Mouse (Mus musculus) layer of hippocampus, postnatal 14 days (tissue): ENCODE results near the gene Use1. TPM values are rescaled to one million over a fixed set of nuclear protein-coding genes. Genes with fewer than 3 reads are reported as not detected.
A peak's percentile ranks its signal among the peaks of the same experiment; 100 is the strongest.

ENCODE experiments used
- DNase-seq, 2 experiments: peaks; one replicate each; pipeline ENCODE4 v3.0.0; 2021 to 2022; ENCODE audit warnings: low spot score in 2 of 2, mixed read lengths in 1 of 2
- total RNA-seq, 2 experiments: library from RNA; stranded (reverse); gene quantifications; 2 replicates each; pipeline ENCODE4 v1.2.3; 2021

Use1 gene
- total RNA-seq, 2 experiments from 2014 or later = 84.9 to 96.2 TPM

DNA sequence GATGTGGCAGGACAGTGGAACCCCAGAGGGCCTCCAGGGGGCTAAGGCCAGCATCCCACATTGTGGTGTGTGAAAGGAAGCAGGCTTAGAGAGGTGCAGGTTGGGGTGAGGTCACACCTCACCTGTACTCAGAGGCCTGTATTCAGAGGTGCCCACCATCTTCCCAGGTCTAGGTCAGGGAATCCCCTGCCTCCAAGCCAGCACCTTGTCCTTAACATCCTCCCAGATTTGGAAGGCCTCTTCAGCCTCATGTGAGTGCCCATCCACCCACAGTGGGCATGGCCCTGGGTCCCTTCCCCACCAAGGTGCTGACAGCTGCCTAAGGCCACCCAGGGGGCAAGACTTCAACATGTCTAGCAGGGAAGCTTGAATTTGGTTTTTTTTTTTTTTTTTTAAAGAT, 34.8 kb downstream of the Use1 start:
- DNase-seq = no peak

DNA sequence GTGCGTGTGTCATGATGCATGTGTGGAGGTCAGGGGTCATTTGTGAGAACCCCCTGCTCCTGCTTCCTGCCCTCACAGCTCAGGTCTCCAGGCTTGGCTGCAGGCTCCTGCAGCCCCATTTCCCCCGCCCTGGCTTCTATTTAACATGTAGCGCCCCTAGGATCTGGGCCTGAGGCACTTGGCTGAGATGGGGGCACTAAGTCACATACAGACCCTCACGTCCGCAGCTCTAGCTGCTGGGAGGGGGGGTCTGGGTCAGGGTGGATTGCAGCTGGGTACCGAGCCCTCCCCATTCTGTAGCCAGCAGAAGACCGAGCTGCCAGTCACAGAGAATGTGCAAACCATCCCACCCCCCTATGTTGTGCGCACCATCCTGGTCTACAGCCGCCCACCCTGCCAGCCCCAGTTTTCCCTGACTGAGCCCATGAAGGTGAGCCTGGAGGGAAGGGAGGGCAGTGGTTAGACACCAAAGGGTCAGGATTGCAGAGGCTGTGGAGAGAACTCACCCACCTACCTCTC, 35.9 kb downstream of the Use1 start:
- no peak for DNase-seq

DNA sequence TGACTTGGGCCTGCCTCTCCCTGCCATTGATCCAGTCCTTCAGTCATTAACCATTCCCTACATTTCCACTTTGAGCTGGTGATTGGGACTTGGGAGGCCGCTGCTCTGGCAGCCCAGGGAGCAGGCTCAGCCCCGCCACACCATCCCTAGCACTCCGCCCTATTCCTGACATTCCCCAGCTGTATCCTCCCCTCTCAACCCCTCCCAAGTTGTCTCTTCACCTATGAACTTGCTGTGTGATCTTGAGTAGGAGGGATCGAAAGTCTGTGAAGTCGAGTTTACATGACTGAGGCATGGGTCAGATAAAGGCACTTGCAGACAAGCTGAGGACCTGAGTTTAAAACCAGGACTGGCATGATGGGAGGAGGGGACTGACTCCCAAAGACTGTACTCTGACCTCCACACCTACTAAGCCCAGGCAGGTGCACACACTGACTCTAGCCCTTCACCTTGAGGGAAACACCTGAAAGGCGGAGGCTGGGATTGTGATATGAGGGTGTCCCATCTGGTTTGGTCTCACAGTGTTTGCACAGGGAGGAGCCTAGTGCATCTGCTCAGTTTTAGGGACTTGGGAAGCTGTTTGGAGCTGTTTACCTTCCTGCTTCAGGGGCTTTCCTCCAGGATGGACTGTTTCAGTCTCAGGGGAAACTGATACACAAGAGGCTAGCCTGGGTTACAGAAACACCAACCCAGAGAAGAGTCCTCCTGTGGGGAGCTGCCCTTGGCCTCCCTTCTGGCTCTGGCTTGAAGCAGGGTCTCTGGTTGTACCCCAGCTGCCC, 36.6 kb downstream of the Use1 start:
- no peak for DNase-seq

DNA sequence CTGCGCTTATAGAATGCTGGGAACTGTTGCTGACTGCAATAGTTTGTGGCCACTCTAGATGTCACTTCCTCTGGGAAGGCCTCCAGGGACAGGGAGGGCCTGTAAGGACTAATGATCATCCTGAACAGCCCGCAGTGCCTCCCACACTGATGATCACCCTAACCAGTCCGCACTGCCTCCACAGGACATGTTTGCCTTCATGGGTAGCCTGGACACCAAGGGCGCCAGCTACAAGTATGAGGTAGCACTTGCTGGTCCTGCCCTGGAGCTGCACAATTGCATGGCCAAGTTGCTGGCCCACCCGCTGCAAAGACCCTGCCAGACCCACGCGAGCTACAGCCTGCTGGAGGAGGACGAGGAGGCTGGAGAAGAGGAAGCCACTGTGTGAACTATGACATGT, 37.4 kb downstream of the Use1 start:
- DNase-seq = no peak

DNA sequence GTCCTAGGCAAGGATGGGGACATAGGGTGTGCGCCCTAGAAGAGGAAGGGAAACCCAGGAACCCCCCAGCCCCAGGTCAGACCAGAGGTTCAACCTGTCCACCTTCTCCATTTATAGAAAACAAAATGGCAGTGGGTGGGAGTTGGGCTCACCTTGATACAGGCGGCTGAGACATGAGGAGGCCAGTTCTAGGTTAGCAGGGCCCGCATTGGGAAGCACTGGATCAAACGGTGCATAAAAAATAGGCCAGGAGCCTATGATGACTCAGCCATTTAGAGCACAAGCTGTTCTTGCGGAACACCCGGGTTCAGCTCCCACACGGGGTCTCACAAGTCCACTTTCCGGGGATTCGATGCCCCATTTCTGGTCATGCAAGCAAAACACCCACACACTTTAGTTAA, 38.3 kb downstream of the Use1 start:
- no peak for DNase-seq

DNA sequence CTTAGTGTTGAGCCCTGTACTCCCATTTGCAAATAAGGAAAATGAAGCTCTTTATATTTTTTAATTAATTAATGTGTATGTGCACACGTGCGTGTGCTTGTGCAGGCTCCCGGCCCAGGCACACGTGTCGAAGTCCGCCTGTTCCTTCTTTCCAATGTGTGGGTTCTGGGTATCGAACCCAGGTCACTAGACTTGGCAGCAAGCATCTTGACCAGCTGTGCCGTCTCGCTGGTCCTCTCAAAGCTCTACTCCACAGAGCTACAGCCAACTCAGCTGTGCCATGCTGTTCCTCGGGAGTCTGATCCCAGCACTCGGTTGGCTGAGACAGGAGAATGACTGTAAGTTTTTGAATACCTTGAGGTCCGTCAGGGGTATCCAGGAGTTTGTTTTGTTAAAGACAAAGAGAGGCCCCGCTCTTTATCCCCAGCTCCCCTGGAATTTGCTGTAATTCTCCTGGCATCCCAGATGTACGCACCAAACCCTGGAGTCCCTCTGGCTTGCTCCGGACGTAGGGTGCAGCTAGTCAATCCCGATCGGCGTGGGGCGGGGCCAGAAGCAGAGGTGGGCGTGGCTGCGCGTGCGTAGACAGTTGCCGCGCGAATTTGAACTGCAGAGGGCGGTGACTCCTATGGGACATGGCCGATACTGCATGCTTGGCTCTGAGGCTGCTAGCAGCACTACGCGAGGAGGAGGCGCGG, 38.9 kb downstream of the Use1 start, which contains the start of gene Ankle1:
Ankle1 (plus strand) TSS at position 610 of the 698 bp plus-strand sequence.
- DNase-seq = peak; percentile 90 to 94

DNA sequence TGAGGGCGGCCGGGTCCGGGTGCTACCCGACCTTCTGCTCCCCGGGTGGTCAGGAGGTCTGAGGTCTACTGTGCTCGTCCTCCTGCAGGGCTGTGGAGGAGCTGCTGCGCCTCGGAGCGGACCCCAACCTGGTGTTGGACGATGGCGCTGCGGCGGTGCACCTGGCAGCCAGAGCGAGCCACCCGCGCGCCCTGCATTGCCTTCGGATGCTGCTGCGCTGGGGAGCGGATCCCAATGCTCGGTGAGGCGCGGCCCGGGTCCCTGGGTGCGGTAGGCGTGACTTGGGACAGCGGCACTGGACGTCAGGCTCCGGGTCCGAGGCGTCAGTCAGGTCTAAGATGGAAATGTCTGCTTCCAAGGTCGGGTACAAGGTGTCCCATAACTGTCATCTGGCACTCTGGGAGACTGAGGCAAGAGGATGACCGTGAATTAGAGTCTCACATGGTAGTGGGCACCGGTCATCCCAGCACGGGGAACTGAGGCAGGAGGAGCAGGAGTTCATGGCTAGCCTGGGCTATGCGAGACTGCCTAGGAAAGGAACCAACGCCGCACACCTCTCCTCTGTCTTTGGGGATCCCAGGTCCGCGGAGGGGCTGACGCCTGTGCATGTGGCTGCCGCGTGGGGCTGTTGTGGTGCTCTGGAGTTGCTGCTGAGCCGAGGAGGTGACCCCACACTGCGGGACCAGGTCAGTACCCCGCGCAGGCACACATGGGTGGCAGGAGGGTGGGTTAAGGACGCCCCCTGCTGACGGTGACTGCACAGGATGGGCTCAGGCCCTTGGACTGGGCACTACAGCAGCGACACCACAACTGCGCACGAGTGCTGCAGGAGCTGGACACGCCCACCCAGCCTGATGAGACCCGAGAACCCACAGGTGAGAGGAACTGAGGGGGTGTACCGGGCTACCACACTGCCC, 39.7 kb downstream of the Use1 start:
- no peak for DNase-seq

DNA sequence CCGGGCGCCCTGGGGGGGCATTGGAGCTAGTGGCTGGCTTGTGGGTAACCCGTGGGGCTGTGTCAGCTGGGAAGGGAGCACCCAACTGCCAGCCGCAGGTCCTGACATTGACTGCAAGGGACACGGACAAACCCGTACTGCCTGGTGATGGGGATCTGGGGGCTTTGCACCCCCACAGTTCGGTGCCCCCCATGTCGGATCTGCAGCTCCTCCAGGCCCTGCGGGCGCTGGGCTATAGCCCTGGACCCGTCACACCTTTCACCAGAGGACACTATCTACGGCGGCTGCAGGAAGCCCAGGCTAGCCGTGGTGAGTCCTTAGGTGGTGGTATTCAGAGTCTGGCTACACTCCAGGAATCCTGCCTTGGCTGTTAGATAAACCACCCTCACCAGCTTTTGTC, 40.8 kb downstream of the Use1 start:
- no peak for DNase-seq

DNA sequence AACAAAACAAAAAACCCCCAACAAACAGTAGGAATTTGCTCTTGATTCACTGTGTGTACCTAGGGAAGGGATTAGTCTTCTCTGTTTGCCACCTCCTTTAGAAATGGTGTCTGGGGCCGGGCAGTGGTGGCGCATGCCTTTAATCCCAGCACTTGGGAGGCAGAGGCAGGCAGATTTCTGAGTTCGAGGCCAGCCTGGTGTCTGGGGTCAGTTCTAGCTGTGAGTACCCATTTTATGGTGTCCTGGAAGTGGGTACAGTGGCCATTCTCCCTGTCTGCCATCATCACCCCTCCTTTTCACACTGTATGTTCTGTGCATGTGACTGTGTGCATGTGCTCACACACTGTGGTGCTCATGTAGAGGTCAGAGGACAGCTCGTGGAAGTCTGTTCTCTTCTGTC, 41.6 kb downstream of the Use1 start:
- no peak for DNase-seq

DNA sequence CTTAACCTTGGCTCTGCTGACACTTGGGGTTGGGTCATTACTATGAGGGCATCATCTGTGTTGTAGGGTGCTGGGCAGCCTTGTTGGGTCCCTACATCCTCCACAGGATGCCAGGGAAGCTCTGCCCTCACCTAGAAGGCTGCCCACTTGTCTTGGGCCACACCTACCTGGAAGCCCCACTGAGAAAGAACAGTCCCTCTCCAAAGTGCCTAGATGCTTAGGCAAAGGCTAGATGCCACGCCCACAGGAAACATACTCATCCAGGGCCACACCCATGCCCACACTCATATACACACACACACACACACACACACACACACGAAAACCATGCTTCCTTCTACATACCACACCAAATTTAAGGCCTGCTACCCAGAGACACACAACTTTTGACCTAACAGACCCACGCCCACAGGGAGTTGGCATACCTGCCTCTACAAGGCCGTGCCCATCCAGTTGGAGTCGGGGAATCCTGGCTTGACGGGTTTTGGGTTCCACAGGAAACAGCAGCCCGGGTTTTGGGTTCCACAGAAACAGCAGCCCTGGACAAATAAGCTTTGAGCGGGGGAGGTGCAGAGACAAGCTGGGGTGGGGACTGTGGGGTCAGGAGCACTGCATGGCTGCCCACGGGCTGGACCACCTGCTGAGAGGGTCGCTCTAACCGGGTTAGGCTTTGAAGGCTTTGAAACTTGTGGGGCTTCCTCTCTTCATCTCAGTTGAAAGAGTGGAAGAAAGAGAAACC, 45.1 kb downstream of the Use1 start:
- no peak for DNase-seq

Other genes with a start within 250 kb of the Use1 start
- gene Myo9b, start 94.1 kb upstream of the Use1 start, total RNA-seq = 10 to 100 TPM; 31.2 to 36.4 TPM
- gene Haus8, start 93.9 kb upstream of the Use1 start, total RNA-seq = 10 to 100 TPM; 13.9 to 14.6 TPM
- 10 to 100 TPM; 16.0 to 18.1 TPM for gene Ocel1, start 4.5 kb downstream of the Use1 start, total RNA-seq
- 10 to 100 TPM; 33.9 to 36.7 TPM for gene Nr2f6, start 15.1 kb downstream of the Use1 start, total RNA-seq
- gene Ushbp1, start 29.0 kb downstream of the Use1 start, total RNA-seq = 1 to 10 TPM; 5.1 to 5.2 TPM
- 10 to 100 TPM; 89.1 to 96.7 TPM for gene Babam1, start 30.0 kb downstream of the Use1 start, total RNA-seq
- 1 to 10 TPM in 1 of 2 experiments, under 1 TPM in 1; 0.60 to 1.7 TPM for gene Ankle1, start 39.2 kb downstream of the Use1 start, total RNA-seq
- gene Abhd8, start 96.8 kb downstream of the Use1 start, total RNA-seq = 100 to 1,000 TPM; 179 to 181 TPM
- gene Mrpl34, start 98.1 kb downstream of the Use1 start, total RNA-seq = 10 to 100 TPM; 52.6 to 62.7 TPM
- 100 to 1,000 TPM; 104 to 110 TPM for gene Dda1, start 102.4 kb downstream of the Use1 start, total RNA-seq
- gene Ano8, start 119.1 kb downstream of the Use1 start, total RNA-seq = 10 to 100 TPM; 60.1 to 62.4 TPM
- gene Gtpbp3, start 121.3 kb downstream of the Use1 start, total RNA-seq = 10 to 100 TPM; 30.6 to 33.3 TPM
- gene Plvap, start 144.9 kb downstream of the Use1 start, total RNA-seq = 1 to 10 TPM; 7.2 to 7.6 TPM
- not detected for gene Ccdc194, start 158.9 kb downstream of the Use1 start, total RNA-seq
- gene Bst2, start 170.6 kb downstream of the Use1 start, total RNA-seq = 1 to 10 TPM; 3.4 to 5.5 TPM
- 10 to 100 TPM; 33.8 to 36.2 TPM for gene Mvb12a, start 176.1 kb downstream of the Use1 start, total RNA-seq
- gene Tmem221, start 192.0 kb downstream of the Use1 start, total RNA-seq = under 1 TPM in 1 of 2 experiments, not detected in 1; 0.35 TPM
- under 1 TPM; 0.12 to 0.21 TPM for gene Nxnl1, start 199.8 kb downstream of the Use1 start, total RNA-seq
- gene Slc27a1, start 202.0 kb downstream of the Use1 start, total RNA-seq = 100 to 1,000 TPM in 1 of 2 experiments, 10 to 100 TPM in 1; 90.9 to 101 TPM
- 10 to 100 TPM; 59.0 to 61.6 TPM for gene Pgls, start 225.3 kb downstream of the Use1 start, total RNA-seq
- gene Fam129c, start 230.8 kb downstream of the Use1 start, total RNA-seq = 1 to 10 TPM; 2.6 to 2.7 TPM
- 10 to 100 TPM; 58.4 to 62.9 TPM for gene Colgalt1, start 244.2 kb downstream of the Use1 start, total RNA-seq